Mouse (Mus musculus) megakaryocyte, embryonic 14.5 days (primary cell): ENCODE data around the gene Cyb5b. TPM values are rescaled to one million over a fixed set of nuclear protein-coding genes. Genes with fewer than 3 reads are reported as not detected.
"Not testable (repeated sequence)": the region's sequence is repeated elsewhere in the genome, so short reads cannot be mapped to it uniquely, and the experiment has no call there.

Experiments
- H3K27me3 ChIP-seq: replicated peaks from 2 replicates; pipeline ENCODE3; 2012; ENCODE audit warnings: inconsistent platforms
- H3K36me3 ChIP-seq: replicated peaks from 2 replicates; pipeline ENCODE3; 2012; ENCODE audit warnings: low read length, inconsistent platforms, mixed read lengths
- H3K4me1 ChIP-seq: 2 replicates; pipeline ENCODE4 v1.6.1; 2012; ENCODE audit warnings: inconsistent platforms
- H3K4me3 ChIP-seq: replicated peaks from 2 replicates; pipeline ENCODE3; 2012; ENCODE audit warnings: moderate library complexity, mild to moderate bottlenecking, inconsistent platforms
- H3K9me3 ChIP-seq: 2 replicates; pipeline ENCODE4 v1.6.1; 2012; ENCODE audit warnings: inconsistent platforms
- FLI1 ChIP-seq: IDR thresholded peaks from 2 replicates; pipeline ENCODE4 v1.6.1; 2012; ENCODE audit warnings: low read length, inconsistent platforms, mixed read lengths
- GATA1 ChIP-seq: IDR thresholded peaks from 3 replicates; pipeline ENCODE4 v1.6.1; 2012; ENCODE audit warnings: mixed read lengths, low read length, inconsistent platforms, borderline replicate concordance
- polyA plus RNA-seq: library from polyadenylated mRNA; stranded (reverse); fragments of >175 nt; gene quantifications from 2 replicates; pipeline ENCODE4 v1.2.3, GENCODE M21; 2012; ENCODE audit warnings: low replicate concordance; ENCODE audit not compliant: insufficient read depth

Gene Cyb5b
- 2.0 and 13.0 TPM in 2 replicates for polyA plus RNA-seq

GRCm38 (mm10) chr8:107150404-107151157 lies at the start of gene Cyb5b:
Cyb5b (plus strand) TSS chr8:107150640.
- peaks cover 32% of the 10 kb centered on the region for H3K36me3 ChIP-seq
- H3K27me3 ChIP-seq: no peaks in the 10 kb centered on the region
- no peaks in the 10 kb centered on the region for H3K9me3 ChIP-seq
- peaks cover 25% of the 10 kb centered on the region for H3K4me1 ChIP-seq
- TF ChIP-seq FLI1 (no peak), GATA1 (no peak)
- H3K4me3 ChIP-seq: peak within 1 kb of the TSS; percentile 99

GRCm38 (mm10) chr8:107104547-107104946 lies 45.9 kb upstream of the Cyb5b start:
- no peaks in the 10 kb centered on the region for H3K9me3 ChIP-seq
- no peak for TF ChIP-seq FLI1
- TF ChIP-seq GATA1: no peak
- H3K27me3 ChIP-seq: peaks cover 5% of the 10 kb centered on the region
- H3K4me1 ChIP-seq: peaks cover 21% of the 10 kb centered on the region
- H3K4me3 ChIP-seq: no peak overlapping the region
- no peaks in the 10 kb centered on the region for H3K36me3 ChIP-seq

- peaks cover 14% of the 10 kb centered on the region for H3K4me1 ChIP-seq
- H3K4me3 ChIP-seq: not testable (repeated sequence)
These were observed 42.4 kb upstream of the Cyb5b start for GRCm38 (mm10) chr8:107108089-107108488.

GRCm38 (mm10) chr8:107108978-107109720 lies 41.3 kb upstream of the Cyb5b start:
- H3K27me3 ChIP-seq: peaks cover 5% of the 10 kb centered on the region
- no peak overlapping the region for H3K4me3 ChIP-seq
- no peaks in the 10 kb centered on the region for H3K9me3 ChIP-seq
- H3K4me1 ChIP-seq: peaks cover 14% of the 10 kb centered on the region
- no peaks in the 10 kb centered on the region for H3K36me3 ChIP-seq
- TF ChIP-seq FLI1 (no peak), GATA1 (no peak)

More at GRCm38 (mm10) chr8:107108089-107108488, 42.4 kb upstream of the Cyb5b start:
- not testable (repeated sequence) for H3K36me3 ChIP-seq, H3K9me3 ChIP-seq, H3K27me3 ChIP-seq

DNA sequence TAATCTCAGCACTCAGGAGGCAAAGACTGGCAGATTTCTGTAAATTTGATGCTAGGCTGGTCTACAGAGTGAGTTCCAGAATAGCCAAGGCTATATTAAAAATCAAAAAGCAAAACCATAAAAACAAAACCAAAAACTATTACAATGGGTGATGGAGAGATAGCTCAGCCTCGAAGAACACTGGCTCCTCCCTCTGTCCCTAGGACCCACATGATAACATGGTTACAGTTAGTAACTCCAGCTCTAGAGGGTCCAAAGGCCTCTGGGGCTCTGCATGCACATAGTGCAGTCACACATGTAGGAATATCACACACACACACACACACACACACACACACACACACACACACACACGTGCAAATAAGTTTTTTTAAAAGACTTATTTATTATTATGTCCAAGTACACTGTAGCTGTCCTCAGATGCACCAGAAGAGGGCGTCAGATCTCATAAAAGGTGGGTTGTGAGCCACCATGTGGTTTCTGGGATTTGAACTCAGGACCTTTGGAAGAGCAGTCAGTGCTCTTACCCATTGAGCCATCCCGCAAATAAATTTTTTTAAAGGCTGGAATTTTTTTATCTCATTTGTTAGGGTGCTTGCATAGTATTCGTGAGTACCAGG lies 40.5 kb upstream of the Cyb5b start:
- H3K36me3 ChIP-seq: no peaks in the 10 kb centered on the region
- no peaks in the 10 kb centered on the region for H3K9me3 ChIP-seq
- peaks cover 22% of the 10 kb centered on the region for H3K4me1 ChIP-seq
- H3K27me3 ChIP-seq: peaks cover 5% of the 10 kb centered on the region
- TF ChIP-seq GATA1: no peak
- TF ChIP-seq FLI1: no peak
- no peak overlapping the region for H3K4me3 ChIP-seq

GRCm38 (mm10) chr8:107110629-107111330 lies 39.7 kb upstream of the Cyb5b start:
- Histone ChIP-seq H3K4me1 (peaks cover 27% of the 10 kb centered on the region), H3K27me3 (peaks cover 5% of the 10 kb centered on the region), H3K36me3 (no peaks in the 10 kb centered on the region), H3K9me3 (no peaks in the 10 kb centered on the region), H3K4me3 (no peak overlapping the region)
- TF ChIP-seq GATA1: no peak
- TF ChIP-seq FLI1: no peak

- no peaks in the 10 kb centered on the region for H3K9me3 ChIP-seq
- H3K36me3 ChIP-seq: no peaks in the 10 kb centered on the region
- TF ChIP-seq GATA1 (no peak), FLI1 (no peak)
- peaks cover 5% of the 10 kb centered on the region for H3K27me3 ChIP-seq
- no peak overlapping the region for H3K4me3 ChIP-seq
- peaks cover 30% of the 10 kb centered on the region for H3K4me1 ChIP-seq
These were observed 38.9 kb upstream of the Cyb5b start for GRCm38 (mm10) chr8:107111340-107112105.

- no peak for TF ChIP-seq GATA1
- TF ChIP-seq FLI1: no peak
These were observed 37.2 kb upstream of the Cyb5b start for GRCm38 (mm10) chr8:107113209-107113608.

More at GRCm38 (mm10) chr8:107113209-107113608, 37.2 kb upstream of the Cyb5b start:
- Histone ChIP-seq H3K27me3 (peaks cover 5% of the 10 kb centered on the region), H3K36me3 (no peaks in the 10 kb centered on the region), H3K4me3 (no peak overlapping the region), H3K4me1 (peaks cover 25% of the 10 kb centered on the region), H3K9me3 (no peaks in the 10 kb centered on the region)
